Comparison of ENCODE assay signal across 13 mouse cellular contexts in the genomic region with DNA sequence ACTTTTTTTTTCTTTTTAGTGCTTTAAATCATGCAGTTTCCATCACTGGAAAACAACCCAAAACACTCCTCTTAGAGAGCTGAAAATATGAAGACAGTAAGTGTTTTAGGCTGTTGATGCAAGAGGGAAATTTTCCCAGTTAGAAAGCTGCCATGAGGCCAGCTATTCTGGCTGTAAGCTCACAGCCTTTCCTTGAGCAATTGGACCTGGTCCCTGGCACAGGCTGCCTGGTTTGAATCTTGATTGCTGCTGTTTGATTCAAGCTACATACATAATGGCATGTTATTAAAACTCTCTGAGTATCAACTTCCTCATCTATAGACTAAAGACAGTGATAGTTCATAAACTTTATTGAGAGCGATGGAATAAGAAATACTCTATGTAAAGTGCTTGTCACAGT. TPM values are rescaled to one million over a fixed set of nuclear protein-coding genes. Genes with fewer than 3 reads are reported as not detected.
DNase-seq lines count a peak whose midpoint lies in the region; ATAC-seq and TF ChIP-seq lines count a peak whose summit lies in the region.
"Had no signal": no experiment of that assay in that cellular context is flagged by ENCODE, and none has a peak within 500 bp of the region (broad histone marks: within the 10 kb centered on the region; RNA-seq: fewer than 3 reads in every experiment).

No protein-coding gene starts in this region.

- DNase-seq in adrenal gland, postnatal 14 days: peak; percentile 46
- DNase-seq in adrenal gland, adult 18-20 months (ENCODE audit: low spot score in 2 of 2): no peak
- no peak for DNase-seq in heart, adult 2 months
- peak; percentile 55 to 73 for DNase-seq in cerebellum, postnatal 25 days
- peak; percentile 25 for DNase-seq in lung, postnatal 10 days
- DNase-seq in left cerebral cortex, adult 11 months (ENCODE audit: low spot score): no peak
- DNase-seq in Muller cell, postnatal 12 days (ENCODE audit: inconsistent ontology term): no peak
- DNase-seq: kidney, postnatal 14 days; thymus, adult 18-20 months had no signal

- no peak for ATAC-seq in heart, embryonic 11.5 days (replicated peaks; ENCODE audit: insufficient number of reproducible peaks, low FRiP score, low TSS enrichment)

- no peaks in the 10 kb centered on the region for H3K27me3 ChIP-seq in heart, adult 2 months (ENCODE audit: control insufficient read depth, insufficient read depth, low read length)
- no peaks in the 10 kb centered on the region for H3K27me3 ChIP-seq in heart, embryonic 11.5 days (ENCODE audit: control insufficient read depth, insufficient read depth, low read length)
- H3K27me3 ChIP-seq: liver, embryonic 15.5 days had no signal

- peaks cover 2% of the 10 kb centered on the region for H3K36me3 ChIP-seq in heart, adult 2 months (ENCODE audit: control insufficient read depth, insufficient read depth, low read length)
- no peaks in the 10 kb centered on the region for H3K36me3 ChIP-seq in heart, embryonic 11.5 days (ENCODE audit: control insufficient read depth, insufficient read depth, low read length)
- H3K36me3 ChIP-seq: liver, embryonic 15.5 days; midbrain, embryonic 12.5 days had no signal

- H3K9ac ChIP-seq in heart, adult 2 months (ENCODE audit: low read depth, low read length): no peak overlapping the region
- no peak overlapping the region for H3K9ac ChIP-seq in heart, embryonic 11.5 days (ENCODE audit: low read depth, low read length)
- H3K9ac ChIP-seq: liver, embryonic 15.5 days; midbrain, embryonic 12.5 days had no signal

- intact Hi-C loops in heart, adult 2 months (cut with DNase I): loop anchor here (2.0 kb wide), 1 partner anchor 30 kb away; no protein-coding TSS in a partner anchor

- no peaks in the 10 kb centered on the region for H3K9me3 ChIP-seq in heart, embryonic 11.5 days (replicated peaks; ENCODE audit: control insufficient read depth, low read length)
- H3K9me3 ChIP-seq: liver, embryonic 15.5 days; midbrain, embryonic 12.5 days had no signal

- H3K4me3 ChIP-seq in heart, adult 2 months: no peak overlapping the region
- H3K4me3 ChIP-seq in heart, embryonic 11.5 days (ENCODE audit: low read depth, low read length): no peak overlapping the region
- H3K4me3 ChIP-seq: erythroblast, embryonic 14.5 days; liver, embryonic 15.5 days; midbrain, embryonic 12.5 days had no signal

- TF ChIP-seq EP300 in heart, adult 2 months (IDR thresholded peaks at IDR 0.05; ENCODE audit: insufficient read depth, low read depth, low read length): no peak

- peaks cover 22% of the 10 kb centered on the region for H3K4me1 ChIP-seq in heart, adult 2 months (ENCODE audit: control insufficient read depth, insufficient read depth, low read length)
- H3K4me1 ChIP-seq in heart, embryonic 11.5 days (ENCODE audit: control insufficient read depth, insufficient read depth, low read length): peaks cover 15% of the 10 kb centered on the region

- 0 out of 2 replicates have a peak, but pooled peaks cover 2% of the 10 kb centered on the region for H3K79me2 ChIP-seq in heart, adult 2 months (replicated peaks; ENCODE audit: control insufficient read depth, insufficient read depth, low read length)

- 91% methylated on average over 1 of the region's 1 CpGs for WGBS in heart, adult 2 months
- 93% methylated on average over 1 of the region's 1 CpGs for WGBS in heart, embryonic 11.5 days (ENCODE audit: insufficient replicate concordance)

- no peak for TF ChIP-seq POLR2A in heart, adult 2 months (IDR thresholded peaks at IDR 0.05; ENCODE audit: insufficient read depth, low read depth, low read length)

- H3K27ac ChIP-seq in heart, adult 2 months: peak overlapping the region; percentile 36; the same call in 1 of the 2 replicates
- H3K27ac ChIP-seq in heart, embryonic 11.5 days (ENCODE audit: low read depth, low read length): no peak overlapping the region
- H3K27ac ChIP-seq: liver, embryonic 15.5 days; midbrain, embryonic 12.5 days had no signal

- no peak overlapping the region for H3K4me2 ChIP-seq in heart, embryonic 11.5 days
- H3K4me2 ChIP-seq: liver, embryonic 15.5 days; midbrain, embryonic 12.5 days had no signal

- no peak for TF ChIP-seq CTCF in heart, adult 2 months (IDR thresholded peaks at IDR 0.05)

RNA-seq across cellular contexts. Expression of a gene that starts 52.8 kb away (rescaled TPM):
- 38.2 and 50.8 TPM in 2 replicates for total RNA-seq in adrenal gland, postnatal 14 days (2021)
- total RNA-seq in adrenal gland, adult 18-20 months (2021): 10 to 100 TPM; 23.5 to 29.5 TPM
- total RNA-seq in heart, adult 2 months (2021): 10 to 100 TPM; 28.1 to 35.7 TPM
- 16.9 and 18.2 TPM in 2 replicates for polyA plus RNA-seq in heart, adult 2 months (2012; rRNA removed)
- 17.7 and 19.8 TPM in 2 replicates for polyA plus RNA-seq in heart, embryonic 11.5 days (2014; fragmentation: Nextera tagmentation; extraction: Ambion mirVana)

Comparison
In these comparisons a context has a peak if more than half of its experiments do, and no peak if none do; other contexts are left out.
1. DNase-seq: peak in adrenal gland, postnatal 14 days (single experiment), cerebellum, postnatal 25 days (2 of 2) and lung, postnatal 10 days (single experiment); none in adrenal gland, adult 18-20 months (0 of 2), heart, adult 2 months (0 of 2), left cerebral cortex, adult 11 months (single experiment) and Muller cell, postnatal 12 days (single experiment).